Mouse (Mus musculus): ENCODE results near the gene Tstd1. TPM values are rescaled to one million over a fixed set of nuclear protein-coding genes. Genes with fewer than 3 reads are reported as not detected.
A peak's percentile ranks its signal among the peaks of the same experiment; 100 is the strongest.

Tstd1 gene
- polyA plus RNA-seq, 1 experiment from 2014 or later = 3.7 TPM

GRCm38 (mm10) chr1:171466565-171466964, 47.9 kb downstream of the Tstd1 start:
- Histone ChIP-seq H3K27me3 (ENCODE audit: control insufficient read depth, insufficient read depth, low read length) (no peaks in the 10 kb centered on the region), H3K4me3 (ENCODE audit: low read depth, low read length) (no peak overlapping the region), H3K36me3 (ENCODE audit: control insufficient read depth, insufficient read depth, low read length) (peaks cover 4% of the 10 kb centered on the region; the same call in 1 of the 2 replicates), H3K9ac (ENCODE audit: low read length) (no peak overlapping the region), H3K4me1 (replicated peaks; ENCODE audit: control insufficient read depth, insufficient read depth) (no peaks in the 10 kb centered on the region), H3K4me2 (replicated peaks; ENCODE audit: low read depth) (no peak overlapping the region), H3K27ac (replicated peaks) (no peak overlapping the region), H3K9me3 (ENCODE audit: control insufficient read depth, low read length) (no peaks in the 10 kb centered on the region)
- no peak for ATAC-seq (ENCODE audit: low FRiP score, low TSS enrichment)
- WGBS = 79% methylated on average over 4 of the region's 4 CpGs
- DNase-seq (ENCODE audit: low spot score) = no peak
- TF ChIP-seq CTCF (IDR thresholded peaks at IDR 0.05; ENCODE audit: low read depth) (no peak), EP300 (optimal IDR thresholded peaks at IDR 0.05) (no peak)

- H3K27me3 ChIP-seq (ENCODE audit: control insufficient read depth, insufficient read depth, low read length) = no peaks in the 10 kb centered on the region
- no peak overlapping the region for H3K4me2 ChIP-seq (replicated peaks; ENCODE audit: low read depth)
- WGBS = 60% methylated on average over 3 of the region's 3 CpGs
- H3K9me3 ChIP-seq (ENCODE audit: control insufficient read depth, low read length) = no peaks in the 10 kb centered on the region
- ATAC-seq (ENCODE audit: low FRiP score, low TSS enrichment) (no peak), DNase-seq (ENCODE audit: low spot score) (no peak)
- H3K9ac ChIP-seq (ENCODE audit: low read length) = no peak overlapping the region
- H3K4me3 ChIP-seq (ENCODE audit: low read depth, low read length) = no peak overlapping the region
- H3K4me1 ChIP-seq (replicated peaks; ENCODE audit: control insufficient read depth, insufficient read depth) = no peaks in the 10 kb centered on the region
- TF ChIP-seq CTCF (IDR thresholded peaks at IDR 0.05; ENCODE audit: low read depth) (no peak), EP300 (optimal IDR thresholded peaks at IDR 0.05) (no peak)
- no peaks in the 10 kb centered on the region for H3K36me3 ChIP-seq (ENCODE audit: control insufficient read depth, insufficient read depth, low read length)
- 0 out of 2 replicates have a peak overlapping the region, but pooled peaks have one; percentile 56 for H3K27ac ChIP-seq (replicated peaks)
Observed at GRCm38 (mm10) chr1:171469678-171470077, 51.0 kb downstream of the Tstd1 start.

Other genes with a start within 250 kb of the Tstd1 start
- gene Pcp4l1, start 222.6 kb upstream of the Tstd1 start, polyA plus RNA-seq (2015; fragmentation: Nextera tagmentation; extraction: Ambion mirVana) = 42.2 and 44.5 TPM in 2 replicates
- gene Nr1i3, start 204.9 kb upstream of the Tstd1 start, polyA plus RNA-seq (2015; fragmentation: Nextera tagmentation; extraction: Ambion mirVana) = 0.19 and 0.25 TPM in 2 replicates
- gene Tomm40l, start 196.4 kb upstream of the Tstd1 start, polyA plus RNA-seq (2015; fragmentation: Nextera tagmentation; extraction: Ambion mirVana) = 19.6 and 20.5 TPM in 2 replicates
- gene Apoa2, start 193.8 kb upstream of the Tstd1 start, polyA plus RNA-seq (2015; fragmentation: Nextera tagmentation; extraction: Ambion mirVana) = 26.3 and 49.4 TPM in 2 replicates
- 51.3 and 59.4 TPM in 2 replicates for gene Fcer1g, start 184.5 kb upstream of the Tstd1 start, polyA plus RNA-seq (2015; fragmentation: Nextera tagmentation; extraction: Ambion mirVana)
- gene Adamts4, start 168.5 kb upstream of the Tstd1 start, polyA plus RNA-seq (2015; fragmentation: Nextera tagmentation; extraction: Ambion mirVana) = 3.5 and 3.9 TPM in 2 replicates
- gene Ndufs2, start 167.5 kb upstream of the Tstd1 start, polyA plus RNA-seq (2015; fragmentation: Nextera tagmentation; extraction: Ambion mirVana) = 210 and 218 TPM in 2 replicates
- 32.9 and 34.2 TPM in 2 replicates for gene B4galt3, start 148.5 kb upstream of the Tstd1 start, polyA plus RNA-seq (2015; fragmentation: Nextera tagmentation; extraction: Ambion mirVana)
- 16.8 and 21.3 TPM in 2 replicates for gene Ppox, start 137.7 kb upstream of the Tstd1 start, polyA plus RNA-seq (2015; fragmentation: Nextera tagmentation; extraction: Ambion mirVana)
- gene Usp21, start 130.9 kb upstream of the Tstd1 start, polyA plus RNA-seq (2015; fragmentation: Nextera tagmentation; extraction: Ambion mirVana) = 25.0 and 26.4 TPM in 2 replicates
- 134 and 135 TPM in 2 replicates for gene Ufc1, start 123.8 kb upstream of the Tstd1 start, polyA plus RNA-seq (2015; fragmentation: Nextera tagmentation; extraction: Ambion mirVana)
- 32.8 and 36.3 TPM in 2 replicates for gene Dedd, start 89.7 kb upstream of the Tstd1 start, polyA plus RNA-seq (2015; fragmentation: Nextera tagmentation; extraction: Ambion mirVana)
- 41.7 and 41.8 TPM in 2 replicates for gene Nit1, start 73.2 kb upstream of the Tstd1 start, polyA plus RNA-seq (2015; fragmentation: Nextera tagmentation; extraction: Ambion mirVana)
- gene Pfdn2, start 73.2 kb upstream of the Tstd1 start, polyA plus RNA-seq (2015; fragmentation: Nextera tagmentation; extraction: Ambion mirVana) = 68.8 and 71.1 TPM in 2 replicates
- gene Klhdc9, start 58.1 kb upstream of the Tstd1 start, polyA plus RNA-seq (2015; fragmentation: Nextera tagmentation; extraction: Ambion mirVana) = 0.86 and 1.2 TPM in 2 replicates
- gene Nectin4, start 48.8 kb upstream of the Tstd1 start, polyA plus RNA-seq (2015; fragmentation: Nextera tagmentation; extraction: Ambion mirVana) = 45.5 and 48.2 TPM in 2 replicates
- gene Arhgap30, start 29.9 kb upstream of the Tstd1 start, polyA plus RNA-seq (2015; fragmentation: Nextera tagmentation; extraction: Ambion mirVana) = 1.1 and 1.2 TPM in 2 replicates
- gene Usf1, start 7.6 kb upstream of the Tstd1 start, polyA plus RNA-seq (2015; fragmentation: Nextera tagmentation; extraction: Ambion mirVana) = 39.1 and 41.6 TPM in 2 replicates
- 95.8 and 113 TPM in 2 replicates for gene F11r, start 18.7 kb downstream of the Tstd1 start, polyA plus RNA-seq (2015; fragmentation: Nextera tagmentation; extraction: Ambion mirVana)
- gene Alyref2, start 84.6 kb downstream of the Tstd1 start, polyA plus RNA-seq (2015; fragmentation: Nextera tagmentation; extraction: Ambion mirVana) = 11.1 and 11.2 TPM in 2 replicates
- gene Itln1, start 116.4 kb downstream of the Tstd1 start, polyA plus RNA-seq (2015; fragmentation: Nextera tagmentation; extraction: Ambion mirVana) = 0.25 and 0.33 TPM in 2 replicates
- gene Cd244a, start 140.3 kb downstream of the Tstd1 start, polyA plus RNA-seq (2015; fragmentation: Nextera tagmentation; extraction: Ambion mirVana) = 0.21 and 0.33 TPM in 2 replicates
- 0.13 and 0.18 TPM in 2 replicates for gene Ly9, start 188.5 kb downstream of the Tstd1 start, polyA plus RNA-seq (2015; fragmentation: Nextera tagmentation; extraction: Ambion mirVana)
- gene Slamf7, start 234.2 kb downstream of the Tstd1 start, polyA plus RNA-seq (2015; fragmentation: Nextera tagmentation; extraction: Ambion mirVana) = 0.05 and 0.38 TPM in 2 replicates

Measured in stomach, postnatal 0 days (tissue).